Mouse (Mus musculus): ENCODE measurements at regions not wholly inside any gene's neighbourhood (a gene's known extent, or its start where the extent isn't known, plus 50 kb on each side); places are given as distances from the start of the nearest gene placed in this dataset.

GRCm38 (mm10) chr4:29034406-29034805 lies 221.5 kb downstream of the Epha7 start:
- no peak for DNase-seq (ENCODE audit: low read depth, low spot score)
- no peaks in the 10 kb centered on the region for H3K27me3 ChIP-seq
- ChIA-PET CTCF (interaction anchor here (1.3 kb wide), 1 partner anchor 9 kb away, joined by 3 read pairs; no protein-coding TSS in a partner anchor), POLR2A (no interaction called here)
- ATAC-seq, result no peak
- in situ Hi-C loops (cut with MboI; ENCODE audit: low pct_unique_long_range_greater_than_20kb), result no loop called here
- no peak for TF ChIP-seq CTCF (IDR thresholded peaks at IDR 0.05)

DNA sequence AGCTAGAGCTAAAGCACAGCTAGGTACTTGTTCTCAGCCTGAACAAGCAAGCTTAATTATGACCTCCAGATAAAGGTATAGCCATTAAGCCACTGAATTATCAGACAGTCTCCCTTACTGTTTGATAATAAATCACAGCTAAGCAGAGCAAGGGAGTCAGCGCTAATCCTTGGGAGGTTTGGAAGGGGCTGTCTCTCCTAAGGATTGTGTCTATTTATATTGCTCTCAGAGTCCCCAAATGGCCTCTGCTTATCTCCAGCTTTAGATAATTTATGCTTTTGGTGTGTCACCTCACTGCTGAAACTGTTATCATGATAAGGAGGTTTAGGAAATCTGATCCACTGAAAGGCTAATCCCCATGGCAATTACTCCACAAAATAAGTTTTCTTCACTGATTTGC lies 227.1 kb downstream of the Epha7 start:
- POLR2A ChIA-PET, result no interaction called here
- no peak for ATAC-seq
- TF ChIP-seq CTCF (IDR thresholded peaks at IDR 0.05), result no peak

GRCm38 (mm10) chr4:29068678-29069621 lies 256.0 kb downstream of the Epha7 start:
- CTCF ChIA-PET, result no interaction called here
- no peak for TF ChIP-seq CTCF (IDR thresholded peaks at IDR 0.05)
- ATAC-seq (no peak), DNase-seq (ENCODE audit: low read depth, low spot score) (no peak)
- POLR2A ChIA-PET, result no interaction called here
- in situ Hi-C loops (cut with MboI; ENCODE audit: low pct_unique_long_range_greater_than_20kb), result no loop called here
- H3K27me3 ChIP-seq, result no peaks in the 10 kb centered on the region

More for the DNA sequence above, 227.1 kb downstream of the Epha7 start:
- in situ Hi-C loops (cut with MboI; ENCODE audit: low pct_unique_long_range_greater_than_20kb), result no loop called here
- no peak for DNase-seq (ENCODE audit: low read depth, low spot score)
- CTCF ChIA-PET, result no interaction called here
- no peaks in the 10 kb centered on the region for H3K27me3 ChIP-seq

DNA sequence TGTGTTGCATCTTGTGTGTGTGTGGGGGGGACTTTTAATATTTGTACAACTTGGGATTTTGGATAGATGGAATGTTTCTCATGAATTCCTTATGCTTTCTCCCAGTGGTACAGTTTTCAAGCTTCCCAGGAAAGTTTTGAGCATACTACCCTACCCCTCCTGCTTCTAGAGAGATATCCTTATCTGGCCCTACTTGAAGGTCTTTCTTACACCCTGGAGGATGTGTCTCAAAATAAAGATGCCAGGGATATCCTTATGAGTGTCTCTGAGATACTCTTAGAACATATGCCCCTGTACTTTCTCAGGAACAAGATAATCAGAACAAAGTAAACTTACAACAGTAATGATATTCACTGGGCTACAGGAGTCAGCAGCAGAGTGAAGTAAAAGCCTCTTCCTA lies 261.3 kb downstream of the Epha7 start:
- POLR2A ChIA-PET, result interaction anchor here (0.6 kb wide), 1 partner anchor 225 kb away, joined by 4 read pairs; no protein-coding TSS in a partner anchor
- CTCF ChIA-PET, result no interaction called here
- DNase-seq (ENCODE audit: low read depth, low spot score), result no peak
- no peaks in the 10 kb centered on the region for H3K27me3 ChIP-seq
- TF ChIP-seq CTCF (IDR thresholded peaks at IDR 0.05), result no peak
- in situ Hi-C loops (cut with MboI; ENCODE audit: low pct_unique_long_range_greater_than_20kb), result no loop called here
- no peak for ATAC-seq

GRCm38 (mm10) chr4:29074851-29075250 lies 261.9 kb downstream of the Epha7 start:
- POLR2A ChIA-PET, result no interaction called here
- CTCF ChIA-PET, result no interaction called here
- no peaks in the 10 kb centered on the region for H3K27me3 ChIP-seq
- ATAC-seq, result no peak
- TF ChIP-seq CTCF (IDR thresholded peaks at IDR 0.05), result no peak
- in situ Hi-C loops (cut with MboI; ENCODE audit: low pct_unique_long_range_greater_than_20kb), result no loop called here
- no peak for DNase-seq (ENCODE audit: low read depth, low spot score)

- in situ Hi-C loops (cut with MboI; ENCODE audit: low pct_unique_long_range_greater_than_20kb), result no loop called here
- no peaks in the 10 kb centered on the region for H3K27me3 ChIP-seq
- ChIA-PET POLR2A (no interaction called here), CTCF (no interaction called here)
- no peak for TF ChIP-seq CTCF (IDR thresholded peaks at IDR 0.05)
- DNase-seq (ENCODE audit: low read depth, low spot score) (no peak), ATAC-seq (no peak)
These were observed 263.8 kb downstream of the Epha7 start for GRCm38 (mm10) chr4:29076683-29077082.

- no peak for TF ChIP-seq CTCF (IDR thresholded peaks at IDR 0.05)
- ATAC-seq, result no peak
- POLR2A ChIA-PET, result no interaction called here
- H3K27me3 ChIP-seq, result no peaks in the 10 kb centered on the region
- in situ Hi-C loops (cut with MboI; ENCODE audit: low pct_unique_long_range_greater_than_20kb), result no loop called here
- DNase-seq (ENCODE audit: low read depth, low spot score), result no peak
- CTCF ChIA-PET, result no interaction called here
These were observed 265.5 kb downstream of the Epha7 start for GRCm38 (mm10) chr4:29078391-29078790.

DNA sequence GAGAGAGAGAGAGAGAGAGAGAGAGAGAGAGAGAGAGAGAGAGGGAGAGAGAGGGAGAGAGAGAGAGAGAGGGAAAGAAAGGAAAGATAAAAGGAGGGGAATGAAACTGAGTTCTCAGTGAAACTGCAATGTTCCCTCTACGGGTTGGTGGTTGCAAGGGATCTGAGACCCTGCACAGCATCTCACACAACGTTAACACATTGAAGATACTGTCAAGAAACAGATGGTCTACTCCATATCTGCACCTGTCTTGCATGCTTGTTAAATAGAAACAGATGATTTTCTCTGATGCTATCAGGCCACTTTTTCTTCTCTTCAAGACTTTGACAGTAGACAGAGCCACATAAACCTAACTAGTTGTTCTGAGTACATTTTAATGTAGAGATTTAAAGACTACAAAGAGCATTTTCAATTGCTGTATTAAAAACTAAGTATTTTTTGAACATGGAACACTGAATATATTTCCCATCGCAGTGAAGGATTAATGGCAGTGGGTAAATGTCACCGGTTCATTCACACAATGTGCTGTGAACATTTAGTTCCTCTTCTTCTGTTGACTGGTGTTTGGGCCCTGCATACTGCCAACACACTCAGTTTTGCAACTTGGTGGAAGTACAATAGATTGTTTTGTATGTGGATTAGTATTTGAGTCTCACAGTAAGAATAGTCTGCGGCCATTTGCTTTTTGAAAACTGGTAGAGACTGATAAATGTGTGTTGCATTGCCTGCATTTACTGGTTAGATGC lies 270.8 kb downstream of the Epha7 start:
- DNase-seq (ENCODE audit: low read depth, low spot score) (no peak), ATAC-seq (no peak)
- no peaks in the 10 kb centered on the region for H3K27me3 ChIP-seq
- ChIA-PET CTCF (no interaction called here), POLR2A (no interaction called here)
- in situ Hi-C loops (cut with MboI; ENCODE audit: low pct_unique_long_range_greater_than_20kb), result no loop called here
- no peak for TF ChIP-seq CTCF (IDR thresholded peaks at IDR 0.05)

DNA sequence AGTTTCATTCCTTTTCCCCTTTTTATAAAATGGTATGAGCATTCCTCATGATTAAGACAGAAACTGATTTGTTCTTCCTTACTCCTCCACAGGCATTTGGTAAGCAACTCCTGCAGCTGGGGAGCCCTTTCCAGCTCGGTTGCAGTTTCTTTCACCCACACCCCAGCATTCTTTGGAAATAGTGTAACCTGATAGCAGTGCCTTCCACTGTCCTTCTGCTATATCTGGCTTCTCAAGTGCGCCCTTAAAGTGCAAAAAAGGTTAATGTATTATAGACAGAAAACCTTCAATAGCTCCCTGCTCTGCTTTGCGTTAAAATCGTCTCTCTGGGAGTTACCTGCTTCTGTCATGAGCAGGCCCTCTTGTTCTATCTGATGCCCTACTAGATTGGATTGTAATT lies 278.0 kb downstream of the Epha7 start:
- ChIA-PET POLR2A (no interaction called here), CTCF (no interaction called here)
- H3K27me3 ChIP-seq, result no peaks in the 10 kb centered on the region
- ATAC-seq (no peak), DNase-seq (ENCODE audit: low read depth, low spot score) (no peak)
- TF ChIP-seq CTCF (IDR thresholded peaks at IDR 0.05), result no peak
- in situ Hi-C loops (cut with MboI; ENCODE audit: low pct_unique_long_range_greater_than_20kb), result no loop called here

- no peak for DNase-seq (ENCODE audit: low read depth, low spot score)
- H3K27me3 ChIP-seq, result no peaks in the 10 kb centered on the region
- ChIA-PET CTCF (no interaction called here), POLR2A (no interaction called here)
- no peak for ATAC-seq
- TF ChIP-seq CTCF (IDR thresholded peaks at IDR 0.05), result no peak
- in situ Hi-C loops (cut with MboI; ENCODE audit: low pct_unique_long_range_greater_than_20kb), result no loop called here
These were observed 278.7 kb downstream of the Epha7 start for GRCm38 (mm10) chr4:29091495-29092211.

GRCm38 (mm10) chr4:29102373-29102772 lies 289.4 kb downstream of the Epha7 start:
- no peak for ATAC-seq
- POLR2A ChIA-PET, result no interaction called here
- CTCF ChIA-PET, result no interaction called here
- TF ChIP-seq CTCF (IDR thresholded peaks at IDR 0.05), result no peak
- H3K27me3 ChIP-seq, result no peaks in the 10 kb centered on the region
- in situ Hi-C loops (cut with MboI; ENCODE audit: low pct_unique_long_range_greater_than_20kb), result no loop called here
- DNase-seq (ENCODE audit: low read depth, low spot score), result no peak
